In genomic region chr8:41820605-41821395, GRCm38 (mm10) we compare ENCODE assay signal across 16 mouse cellular contexts.
"Had no signal": no experiment of that assay in that cellular context is flagged by ENCODE, and none has a peak within 500 bp of the region (broad histone marks: within the 10 kb centered on the region; RNA-seq: fewer than 3 reads in every experiment).

No protein-coding gene starts in this region.

- H3K4me2 ChIP-seq: limb, embryonic 12.5 days; limb, embryonic 15.5 days; liver, embryonic 11.5 days; lung, embryonic 14.5 days; midbrain, embryonic 11.5 days; stomach, embryonic 15.5 days had no signal

- H3K27me3 ChIP-seq: limb, embryonic 15.5 days; stomach, embryonic 15.5 days had no signal

- H3K9ac ChIP-seq: limb, embryonic 12.5 days; limb, embryonic 15.5 days; liver, embryonic 14.5 days; liver, postnatal 0 days; lung, embryonic 14.5 days; stomach, embryonic 15.5 days had no signal

- H3K9me3 ChIP-seq: limb, embryonic 12.5 days; limb, embryonic 15.5 days; stomach, embryonic 15.5 days had no signal

- ATAC-seq: liver, postnatal 0 days; lung, postnatal 0 days had no signal

- H3K27ac ChIP-seq: limb, embryonic 12.5 days; limb, embryonic 15.5 days; liver, embryonic 14.5 days; macrophage; stomach, embryonic 15.5 days had no signal

- DNase-seq: kidney, adult 9 months; kidney, postnatal 14 days; kidney, postnatal 4 days; left cerebral cortex, postnatal 4 days; liver, postnatal 0 days; lung, embryonic 14.5 days; midbrain, embryonic 14.5 days; thymus, postnatal 36 days had no signal

- H3K36me3 ChIP-seq: limb, embryonic 12.5 days; limb, embryonic 15.5 days; stomach, embryonic 15.5 days had no signal

- H3K4me3 ChIP-seq: limb, embryonic 12.5 days; limb, embryonic 15.5 days; stomach, embryonic 15.5 days had no signal

- H3K4me1 ChIP-seq: limb, embryonic 15.5 days; stomach, embryonic 15.5 days had no signal
